Mouse (Mus musculus): ENCODE data around the gene Sema4c.
"Not testable (repeated sequence)": the region's sequence is repeated elsewhere in the genome, so short reads cannot be mapped to it uniquely, and the experiment has no call there.

The Sema4c gene

GRCm38 (mm10) chr1:36545382-36545781, 12.8 kb downstream of the Sema4c start:
- in situ Hi-C loops (cut with MboI; ENCODE audit: low pct_unique_long_range_greater_than_20kb in 1 of 2, low sequenced_read_pairs in 2 of 2, unreplicated experiment in 1 of 2): loop anchor here (10.0 kb wide), 2 partner anchors 189 to 199 kb away; no protein-coding TSS in a partner anchor

- in situ Hi-C loops (cut with MboI; ENCODE audit: low pct_unique_long_range_greater_than_20kb in 1 of 2, low sequenced_read_pairs in 2 of 2, unreplicated experiment in 1 of 2): loop anchor here (10.0 kb wide), 2 partner anchors 192 to 202 kb away; no protein-coding TSS in a partner anchor
Observed at GRCm38 (mm10) chr1:36542925-36543324, 15.2 kb downstream of the Sema4c start.

- in situ Hi-C loops (cut with MboI; ENCODE audit: low pct_unique_long_range_greater_than_20kb in 1 of 2, low sequenced_read_pairs in 2 of 2, unreplicated experiment in 1 of 2): loop anchor here (10.0 kb wide), 2 partner anchors 193 to 203 kb away; no protein-coding TSS in a partner anchor
Observed at GRCm38 (mm10) chr1:36541844-36542243, 16.3 kb downstream of the Sema4c start.

- in situ Hi-C loops (cut with MboI; ENCODE audit: low pct_unique_long_range_greater_than_20kb in 1 of 2, low sequenced_read_pairs in 2 of 2, unreplicated experiment in 1 of 2): loop anchor here (10.0 kb wide), 2 partner anchors 194 to 204 kb away; no protein-coding TSS in a partner anchor
Observed at GRCm38 (mm10) chr1:36540807-36541206, 17.3 kb downstream of the Sema4c start.

- in situ Hi-C loops (cut with MboI; ENCODE audit: low pct_unique_long_range_greater_than_20kb in 1 of 2, low sequenced_read_pairs in 2 of 2, unreplicated experiment in 1 of 2): loop anchor here (10.0 kb wide), 2 partner anchors 195 to 205 kb away; no protein-coding TSS in a partner anchor
Observed at GRCm38 (mm10) chr1:36540132-36540531, 18.0 kb downstream of the Sema4c start.

GRCm38 (mm10) chr1:36539186-36539585, 19.0 kb downstream of the Sema4c start, which contains the start of gene Gm42417:
Gm42417 (minus strand) TSS chr1:36539429.
- in situ Hi-C loops (cut with MboI; ENCODE audit: low pct_unique_long_range_greater_than_20kb in 1 of 2, low sequenced_read_pairs in 2 of 2, unreplicated experiment in 1 of 2): no loop called here

GRCm38 (mm10) chr1:36538727-36539126, 19.4 kb downstream of the Sema4c start:
- in situ Hi-C loops (cut with MboI; ENCODE audit: low pct_unique_long_range_greater_than_20kb in 1 of 2, low sequenced_read_pairs in 2 of 2, unreplicated experiment in 1 of 2): no loop called here

GRCm38 (mm10) chr1:36536783-36537182, 21.4 kb downstream of the Sema4c start, which contains the start of gene Ankrd23:
Ankrd23 (minus strand) TSS chr1:36536883.
- in situ Hi-C loops (cut with MboI; ENCODE audit: low pct_unique_long_range_greater_than_20kb in 1 of 2, low sequenced_read_pairs in 2 of 2, unreplicated experiment in 1 of 2): not testable (repeated sequence)

GRCm38 (mm10) chr1:36536397-36536728, 21.8 kb downstream of the Sema4c start:
- in situ Hi-C loops (cut with MboI; ENCODE audit: low pct_unique_long_range_greater_than_20kb in 1 of 2, low sequenced_read_pairs in 2 of 2, unreplicated experiment in 1 of 2): no loop called here

GRCm38 (mm10) chr1:36535477-36536396, 22.4 kb downstream of the Sema4c start:
- in situ Hi-C loops (cut with MboI; ENCODE audit: low pct_unique_long_range_greater_than_20kb in 1 of 2, low sequenced_read_pairs in 2 of 2, unreplicated experiment in 1 of 2): no loop called here

GRCm38 (mm10) chr1:36534595-36535058, 23.5 kb downstream of the Sema4c start:
- in situ Hi-C loops (cut with MboI; ENCODE audit: low pct_unique_long_range_greater_than_20kb in 1 of 2, low sequenced_read_pairs in 2 of 2, unreplicated experiment in 1 of 2): no loop called here

- in situ Hi-C loops (cut with MboI; ENCODE audit: low pct_unique_long_range_greater_than_20kb in 1 of 2, low sequenced_read_pairs in 2 of 2, unreplicated experiment in 1 of 2): no loop called here
Observed at GRCm38 (mm10) chr1:36533546-36533945, 24.6 kb downstream of the Sema4c start.

GRCm38 (mm10) chr1:36531461-36531860, 26.7 kb downstream of the Sema4c start:
- in situ Hi-C loops (cut with MboI; ENCODE audit: low pct_unique_long_range_greater_than_20kb in 1 of 2, low sequenced_read_pairs in 2 of 2, unreplicated experiment in 1 of 2): no loop called here

- in situ Hi-C loops (cut with MboI; ENCODE audit: low pct_unique_long_range_greater_than_20kb in 1 of 2, low sequenced_read_pairs in 2 of 2, unreplicated experiment in 1 of 2): no loop called here
Observed at GRCm38 (mm10) chr1:36530962-36531361, 27.2 kb downstream of the Sema4c start.

GRCm38 (mm10) chr1:36530485-36530884, 27.7 kb downstream of the Sema4c start:
- in situ Hi-C loops (cut with MboI; ENCODE audit: low pct_unique_long_range_greater_than_20kb in 1 of 2, low sequenced_read_pairs in 2 of 2, unreplicated experiment in 1 of 2): no loop called here

GRCm38 (mm10) chr1:36529875-36530274, 28.3 kb downstream of the Sema4c start:
- in situ Hi-C loops (cut with MboI; ENCODE audit: low pct_unique_long_range_greater_than_20kb in 1 of 2, low sequenced_read_pairs in 2 of 2, unreplicated experiment in 1 of 2): no loop called here

- in situ Hi-C loops (cut with MboI; ENCODE audit: low pct_unique_long_range_greater_than_20kb in 1 of 2, low sequenced_read_pairs in 2 of 2, unreplicated experiment in 1 of 2): no loop called here
Observed at GRCm38 (mm10) chr1:36529274-36529673, 28.9 kb downstream of the Sema4c start.

GRCm38 (mm10) chr1:36528351-36528750, 29.8 kb downstream of the Sema4c start:
- in situ Hi-C loops (cut with MboI; ENCODE audit: low pct_unique_long_range_greater_than_20kb in 1 of 2, low sequenced_read_pairs in 2 of 2, unreplicated experiment in 1 of 2): no loop called here

- in situ Hi-C loops (cut with MboI; ENCODE audit: low pct_unique_long_range_greater_than_20kb in 1 of 2, low sequenced_read_pairs in 2 of 2, unreplicated experiment in 1 of 2): no loop called here
Observed at GRCm38 (mm10) chr1:36526903-36527302, 31.2 kb downstream of the Sema4c start.

- in situ Hi-C loops (cut with MboI; ENCODE audit: low pct_unique_long_range_greater_than_20kb in 1 of 2, low sequenced_read_pairs in 2 of 2, unreplicated experiment in 1 of 2): no loop called here
Observed at GRCm38 (mm10) chr1:36525774-36526173, 32.4 kb downstream of the Sema4c start.
